Mouse (Mus musculus): ENCODE results near the gene Itih5. TPM values are rescaled to one million over a fixed set of nuclear protein-coding genes. Genes with fewer than 3 reads are reported as not detected.

The Itih5 gene
- polyA plus RNA-seq, 1 experiment, result 0.01 TPM

- no peak for TF ChIP-seq GATA1 (IDR thresholded peaks at IDR 0.05; ENCODE audit: low read length)
These were observed 68.5 kb downstream of the Itih5 start for GRCm38 (mm10) chr2:10221862-10222261.

DNA sequence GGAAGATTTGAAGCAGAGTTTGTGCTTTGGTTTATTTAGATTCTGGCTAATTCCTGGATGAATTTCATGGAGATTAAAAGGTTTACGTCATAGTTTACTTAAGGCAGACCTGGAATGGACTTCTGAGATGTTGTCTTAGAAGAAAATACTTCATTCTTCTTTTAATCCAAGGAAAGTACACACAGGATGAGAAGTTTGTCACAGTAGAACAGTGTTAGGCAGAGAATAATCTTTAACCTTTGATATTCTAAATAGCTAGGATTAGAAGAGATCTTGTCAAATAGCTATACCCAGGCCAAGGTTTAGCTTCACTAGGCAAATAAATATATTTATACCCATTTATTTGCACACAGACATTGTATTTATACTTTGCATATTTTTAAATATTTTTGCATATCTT is 73.5 kb downstream of the Itih5 start:
- no peak for TF ChIP-seq GATA1 (IDR thresholded peaks at IDR 0.05; ENCODE audit: low read length)

- no peak for TF ChIP-seq GATA1 (IDR thresholded peaks at IDR 0.05; ENCODE audit: low read length)
These were observed 78.6 kb downstream of the Itih5 start for GRCm38 (mm10) chr2:10231971-10232370.

GRCm38 (mm10) chr2:10236554-10236953 is 83.2 kb downstream of the Itih5 start:
- TF ChIP-seq GATA1 (IDR thresholded peaks at IDR 0.05; ENCODE audit: low read length), result no peak

GRCm38 (mm10) chr2:10242970-10243369 is 89.6 kb downstream of the Itih5 start:
- no peak for TF ChIP-seq GATA1 (IDR thresholded peaks at IDR 0.05; ENCODE audit: low read length)

DNA sequence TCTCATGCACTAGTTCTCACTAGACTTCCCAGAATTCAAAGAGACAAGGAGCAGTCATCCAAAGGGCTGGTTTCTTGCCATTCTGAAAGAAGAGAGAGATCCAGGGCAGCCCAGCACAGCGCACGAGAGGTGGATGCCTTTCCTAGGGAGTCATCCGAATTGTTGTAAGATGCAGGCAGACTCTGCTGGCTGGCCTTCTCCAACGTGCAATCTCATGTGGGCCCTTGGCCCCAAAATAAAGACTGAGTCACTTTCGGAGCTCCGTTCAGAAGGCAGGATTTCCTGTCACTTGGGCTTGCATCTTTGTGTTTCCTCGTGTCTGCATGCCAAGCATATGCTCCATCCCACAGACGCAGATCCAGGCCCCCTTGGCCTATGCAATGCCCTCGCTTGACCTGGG is 97.1 kb downstream of the Itih5 start:
- TF ChIP-seq GATA1 (IDR thresholded peaks at IDR 0.05; ENCODE audit: low read length), result no peak

DNA sequence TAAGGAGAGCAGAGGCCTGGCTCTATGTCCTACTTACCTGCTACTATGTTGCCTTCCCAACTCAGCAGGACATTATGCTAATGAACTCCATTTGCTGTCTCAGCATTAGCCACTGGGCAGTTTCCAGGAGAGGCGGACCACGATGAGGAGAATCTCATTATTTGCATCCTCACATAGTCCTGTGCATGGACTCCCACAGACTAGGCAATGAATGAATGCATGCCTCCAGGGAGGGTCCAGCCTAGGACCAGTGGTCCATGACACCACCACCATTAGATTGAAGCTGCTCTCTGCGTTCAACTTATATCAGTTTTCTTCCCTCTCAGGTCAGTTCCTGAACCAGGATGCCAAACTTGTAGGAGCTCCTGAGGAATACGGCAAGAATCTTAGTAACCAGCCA is 97.6 kb downstream of the Itih5 start:
- no peak for TF ChIP-seq GATA1 (IDR thresholded peaks at IDR 0.05; ENCODE audit: low read length)

- TF ChIP-seq GATA1 (IDR thresholded peaks at IDR 0.05; ENCODE audit: low read length), result no peak
These were observed 98.1 kb downstream of the Itih5 start for GRCm38 (mm10) chr2:10251466-10251865.

DNA sequence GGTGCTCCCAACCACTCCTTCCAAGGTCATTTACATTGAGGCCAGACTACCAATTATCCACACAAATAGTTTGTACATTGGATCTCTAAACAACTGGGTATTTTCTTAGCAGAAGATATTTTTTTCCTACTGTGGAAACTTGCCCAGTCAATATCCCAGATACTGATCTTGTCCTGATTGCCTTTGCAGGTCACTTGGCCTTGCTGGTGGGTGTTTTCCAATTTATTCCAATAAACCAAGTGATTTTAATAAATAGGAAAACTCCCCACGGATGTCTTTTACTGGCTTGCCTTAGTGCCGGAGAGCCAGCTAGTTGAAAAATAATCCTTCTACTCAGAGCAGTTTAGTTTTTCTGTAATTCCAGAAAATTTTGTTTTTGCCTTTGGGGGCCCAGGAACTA is 98.6 kb downstream of the Itih5 start:
- TF ChIP-seq GATA1 (IDR thresholded peaks at IDR 0.05; ENCODE audit: low read length), result no peak

DNA sequence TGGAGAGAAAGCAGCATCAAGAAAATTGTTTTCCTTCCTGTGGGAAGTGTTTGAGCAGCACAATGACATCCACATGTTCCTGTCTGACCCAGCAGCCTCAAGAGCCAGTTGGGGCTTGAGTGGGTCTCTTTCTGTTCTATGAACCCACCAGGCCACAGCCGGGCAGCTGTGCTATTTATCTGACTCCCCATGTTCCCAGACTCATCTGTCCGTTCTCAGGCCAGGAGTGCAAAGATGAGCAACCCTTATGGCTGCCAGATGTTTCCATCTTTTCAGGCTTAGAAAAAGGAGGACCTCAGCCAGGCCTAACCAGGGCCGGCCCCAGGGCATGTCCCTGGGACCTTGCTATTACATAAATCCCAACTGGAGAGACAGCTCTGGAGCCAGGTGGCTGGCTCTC is 100.0 kb downstream of the Itih5 start:
- no peak for TF ChIP-seq GATA1 (IDR thresholded peaks at IDR 0.05; ENCODE audit: low read length)

DNA sequence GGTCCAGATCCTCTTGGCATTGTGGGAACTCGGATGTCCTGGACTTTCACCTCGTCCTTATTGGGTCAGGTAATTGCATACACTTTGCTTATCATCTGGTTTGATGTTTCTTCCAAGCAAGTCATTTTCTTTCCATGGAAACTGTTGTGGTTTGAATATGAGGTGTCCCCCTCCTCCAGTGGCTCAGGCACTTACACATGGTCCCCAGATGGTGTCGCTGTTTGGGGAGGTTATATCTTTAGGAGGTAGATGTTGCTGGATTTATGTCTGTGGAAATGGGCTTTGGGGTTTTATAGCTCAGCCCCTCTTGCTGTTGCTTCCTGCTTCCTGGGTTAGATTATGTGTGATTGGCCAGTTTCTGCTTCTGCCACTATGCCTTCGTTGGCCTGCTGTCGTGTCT is 103.6 kb downstream of the Itih5 start:
- TF ChIP-seq GATA1 (IDR thresholded peaks at IDR 0.05; ENCODE audit: low read length), result no peak

DNA sequence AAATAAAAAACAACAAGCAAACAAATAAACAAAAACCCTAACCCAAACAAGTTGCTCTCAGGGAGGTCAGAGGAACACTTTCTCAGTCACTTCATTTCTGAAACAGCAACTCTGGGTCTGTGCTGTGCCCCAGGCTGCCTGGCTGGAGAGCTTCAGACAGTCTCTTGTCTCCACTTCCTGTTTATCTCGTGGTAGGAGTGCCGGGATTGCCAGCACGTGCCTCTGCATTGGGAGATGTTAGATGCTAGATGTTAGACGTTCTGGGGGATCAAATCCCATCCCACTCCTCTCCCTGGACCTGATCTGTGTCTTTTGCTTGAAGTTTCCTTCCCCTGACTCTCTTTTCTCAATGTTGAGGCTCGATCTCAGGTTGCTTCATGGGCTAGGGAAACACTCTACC is 104.9 kb downstream of the Itih5 start:
- TF ChIP-seq GATA1 (IDR thresholded peaks at IDR 0.05; ENCODE audit: low read length), result no peak

DNA sequence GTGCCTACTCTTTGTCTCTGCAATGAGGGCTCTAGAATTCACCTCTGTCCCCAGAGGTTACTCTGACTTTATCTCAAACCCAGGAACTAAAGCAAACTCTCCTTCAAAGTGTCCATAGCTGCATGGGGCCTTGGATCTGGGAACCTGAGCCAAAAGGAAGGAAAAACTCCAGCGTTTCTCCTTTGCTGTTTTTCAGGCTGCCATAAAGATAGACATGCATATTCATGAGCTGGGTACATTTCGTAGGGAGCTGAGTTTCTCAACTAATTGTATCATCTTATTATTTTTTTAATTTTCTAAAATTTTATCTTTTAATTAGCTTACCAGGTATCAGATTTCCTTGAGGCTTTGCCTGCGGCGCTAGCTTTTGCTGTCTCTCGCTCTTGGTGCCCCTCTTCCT is 106.7 kb downstream of the Itih5 start:
- no peak for TF ChIP-seq GATA1 (IDR thresholded peaks at IDR 0.05; ENCODE audit: low read length)

DNA sequence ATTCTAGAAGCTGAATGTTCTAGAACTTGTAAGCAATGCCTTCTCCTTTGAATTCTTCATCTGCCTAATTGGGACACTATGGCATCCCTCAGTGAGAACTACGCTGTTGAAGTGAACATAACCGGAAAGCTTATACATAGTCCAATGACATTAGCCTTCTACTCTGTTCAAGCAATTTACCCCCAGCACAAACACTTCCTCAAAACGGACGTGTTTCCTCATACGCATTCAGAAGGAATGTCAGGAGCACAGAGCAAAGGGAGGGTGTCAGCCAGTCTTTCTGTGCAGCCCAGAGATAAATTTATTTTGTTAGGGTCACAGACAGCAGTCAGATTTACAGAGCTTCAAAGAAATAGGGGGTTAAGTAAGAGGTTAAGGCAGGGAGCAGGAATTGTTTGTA is 108.0 kb downstream of the Itih5 start:
- no peak for TF ChIP-seq GATA1 (IDR thresholded peaks at IDR 0.05; ENCODE audit: low read length)

GRCm38 (mm10) chr2:10262722-10263121 is 109.4 kb downstream of the Itih5 start:
- no peak for TF ChIP-seq GATA1 (IDR thresholded peaks at IDR 0.05; ENCODE audit: low read length)

GRCm38 (mm10) chr2:10263909-10264489 is 110.6 kb downstream of the Itih5 start:
- no peak for TF ChIP-seq GATA1 (IDR thresholded peaks at IDR 0.05; ENCODE audit: low read length)

- no peak for TF ChIP-seq GATA1 (IDR thresholded peaks at IDR 0.05; ENCODE audit: low read length)
These were observed 112.5 kb downstream of the Itih5 start for GRCm38 (mm10) chr2:10265881-10266280.

- no peak for TF ChIP-seq GATA1 (IDR thresholded peaks at IDR 0.05; ENCODE audit: low read length)
These were observed 119.3 kb downstream of the Itih5 start for GRCm38 (mm10) chr2:10272604-10273115.

All from G1E-ER4 (cell line).